Mouse (Mus musculus) monocyte, adult 59 days (primary cell): ENCODE results near the gene Limk2. TPM values are rescaled to one million over a fixed set of nuclear protein-coding genes. Genes with fewer than 3 reads are reported as not detected.

Experiments
- total RNA-seq, 2 experiments: library from RNA; stranded (reverse); gene quantifications; one replicate each; pipeline ENCODE4 v1.2.4; 2023

Limk2 gene
- total RNA-seq: 10 to 100 TPM; 26.1 to 28.3 TPM

DNA sequence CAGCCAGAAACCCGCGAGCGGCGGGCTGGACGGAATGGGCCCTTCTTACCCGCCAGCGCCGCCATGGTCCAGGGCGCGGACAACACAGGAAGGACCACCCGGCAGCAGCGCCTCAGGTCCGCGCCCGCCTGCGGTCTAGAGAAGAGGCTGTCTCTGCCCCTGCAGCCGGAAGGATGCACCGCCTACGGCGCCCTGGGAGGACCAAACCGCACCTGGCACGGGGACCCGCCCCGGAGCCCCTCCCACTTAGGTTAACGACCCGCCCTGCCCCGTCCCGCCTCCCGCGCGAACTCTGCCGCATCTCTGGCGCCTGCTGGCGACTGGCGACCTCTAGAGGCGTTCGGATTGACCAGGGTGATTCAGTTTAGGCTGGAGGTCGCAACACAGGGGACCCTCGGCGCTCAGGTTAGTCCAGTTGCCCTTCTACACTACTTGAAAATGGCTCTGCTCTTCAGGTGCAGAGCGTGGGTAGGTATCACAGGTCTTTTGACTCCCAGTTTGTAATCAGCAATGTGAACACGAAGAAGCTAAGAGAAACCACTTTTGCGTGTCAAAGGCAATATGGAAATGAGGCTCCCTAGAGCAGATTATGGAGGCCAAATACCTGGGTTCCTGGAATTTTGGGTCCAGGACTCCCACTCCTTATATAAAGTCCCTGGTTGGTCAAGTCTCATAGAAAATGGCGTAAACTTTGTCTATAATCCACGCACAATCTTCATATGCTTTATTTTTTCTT, at the start of gene Limk2:
TSS of gene Limk2 (minus strand) at position 193 of the 736 bp plus-strand sequence.

DNA sequence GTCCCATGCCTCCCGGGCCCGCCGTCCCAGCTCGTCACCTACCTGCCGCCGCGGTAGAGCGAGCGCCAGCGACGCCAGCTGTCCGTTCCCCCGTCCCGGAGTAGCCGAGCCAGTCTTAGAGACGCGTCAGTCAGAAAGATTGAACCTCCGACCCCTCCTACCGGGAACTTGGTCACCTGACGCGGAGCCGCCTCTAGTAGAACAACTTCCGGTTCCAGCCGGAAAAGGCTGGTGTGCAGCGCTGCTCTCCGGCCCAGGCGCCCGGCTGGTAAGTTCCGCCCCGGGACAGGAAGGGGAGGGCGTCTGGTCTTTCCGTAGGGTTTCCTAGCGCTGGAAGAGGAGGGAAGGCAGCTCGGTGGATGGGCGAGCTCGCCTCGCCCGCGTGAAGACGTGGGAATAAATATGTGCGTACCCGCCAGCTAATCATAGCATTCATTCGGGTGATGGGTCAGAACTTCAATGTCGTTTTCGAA, 43.2 kb upstream of the Limk2 start, which contains the start of gene Rnf185:
TSS of gene Rnf185 (minus strand) at position 197 of the 473 bp plus-strand sequence.

DNA sequence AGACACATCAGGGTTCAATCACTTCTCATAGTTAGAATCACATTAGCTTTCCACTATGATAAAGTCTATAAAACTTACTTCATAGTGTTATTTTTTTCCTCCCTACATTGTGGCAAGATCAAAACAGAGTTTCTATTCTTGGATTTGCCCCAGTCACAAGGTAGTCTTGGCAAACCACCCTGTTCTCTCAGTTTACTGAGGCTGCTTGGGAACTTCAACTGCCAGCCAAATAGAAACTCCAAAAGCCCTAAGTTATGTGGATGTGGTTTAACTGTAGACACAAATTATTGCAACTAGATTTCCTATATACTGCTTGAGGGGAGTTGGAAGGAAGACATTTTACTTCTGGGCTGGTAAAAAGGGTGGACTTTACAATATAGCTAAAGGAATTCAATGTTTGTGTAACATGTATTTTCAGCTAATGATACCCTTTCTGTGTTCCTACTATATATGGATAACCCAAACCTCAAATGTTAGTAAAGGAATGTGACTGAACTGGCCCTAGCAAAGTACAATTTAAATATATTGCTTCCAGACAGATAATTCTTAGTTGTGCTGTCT, 79.0 kb downstream of the Limk2 start, which contains the start of gene Pik3ip1:
TSS of gene Pik3ip1 (plus strand) at position 511 of the 561 bp plus-strand sequence.

Other genes starting within 250 kb of the Limk2 start
- gene Sfi1, start 215.7 kb downstream of the Limk2 start, total RNA-seq: 100 to 1,000 TPM; 113 to 132 TPM
- 10 to 100 TPM; 58.8 to 64.2 TPM for gene Eif4enif1, start 206.8 kb downstream of the Limk2 start, total RNA-seq
- gene Drg1, start 142.8 kb downstream of the Limk2 start, total RNA-seq: 10 to 100 TPM; 50.8 to 53.5 TPM
- gene Patz1, start 120.3 kb downstream of the Limk2 start, total RNA-seq: 10 to 100 TPM; 36.5 to 37.7 TPM
- gene Pik3ip1, start 78.8 kb downstream of the Limk2 start, total RNA-seq: 10 to 100 TPM; 10.8 to 13.8 TPM
- gene Rnf185, start 43.2 kb upstream of the Limk2 start, total RNA-seq: 10 to 100 TPM; 14.9 to 16.0 TPM
- gene Pla2g3, start 79.1 kb upstream of the Limk2 start, total RNA-seq: not detected
- 1 to 10 TPM; 1.1 to 1.8 TPM for gene Inpp5j, start 95.6 kb upstream of the Limk2 start, total RNA-seq
- gene Selenom, start 105.5 kb upstream of the Limk2 start, total RNA-seq: 10 to 100 TPM; 10.2 to 11.6 TPM
- gene Smtn, start 131.4 kb upstream of the Limk2 start, total RNA-seq: 1 to 10 TPM; 6.8 to 6.9 TPM
- 10 to 100 TPM; 38.9 to 42.0 TPM for gene Morc2a, start 240.0 kb upstream of the Limk2 start, total RNA-seq